Mouse (Mus musculus) kidney, embryonic 15.5 days (tissue): ENCODE data around the gene Bcan. TPM values are rescaled to one million over a fixed set of nuclear protein-coding genes. Genes with fewer than 3 reads are reported as not detected.
A peak's percentile ranks its signal among the peaks of the same experiment; 100 is the strongest.

Experiments used
- ATAC-seq: fragments of 200-750 bp; cut with Nextera tagmentation; replicated peaks from 2 replicates; pipeline ENCODE4 v1.8.0; 2017; ENCODE audit warnings: moderate TSS enrichment; ENCODE audit not compliant: low FRiP score
- H3K27ac ChIP-seq: fragments of 300-500 bp; sonication (generic); 2 replicates; pipeline ENCODE4 v1.5.1; 2015; ENCODE audit warnings: mild to moderate bottlenecking, inconsistent platforms
- H3K27me3 ChIP-seq: fragments of 300-500 bp; sonication (generic); 2 replicates; pipeline ENCODE4 v1.6.1; 2015; ENCODE audit warnings: inconsistent platforms
- H3K36me3 ChIP-seq: fragments of 300-500 bp; sonication (generic); 2 replicates; pipeline ENCODE4 v1.6.1; 2015; ENCODE audit warnings: inconsistent platforms
- H3K4me1 ChIP-seq: fragments of 300-500 bp; sonication (generic); 2 replicates; pipeline ENCODE4 v1.6.1; 2015; ENCODE audit warnings: inconsistent platforms
- H3K4me2 ChIP-seq: fragments of 300-500 bp; sonication (generic); 2 replicates; pipeline ENCODE4 v1.6.1; 2015; ENCODE audit warnings: moderate library complexity, mild to moderate bottlenecking, inconsistent platforms
- H3K4me3 ChIP-seq: fragments of 300-500 bp; sonication (generic); replicated peaks from 2 replicates; pipeline ENCODE4 v1.5.1; 2015; ENCODE audit warnings: mild to moderate bottlenecking, inconsistent platforms
- H3K9ac ChIP-seq: fragments of 300-500 bp; sonication (generic); 2 replicates; pipeline ENCODE4 v1.6.1; 2015; ENCODE audit warnings: mild to moderate bottlenecking, inconsistent platforms
- H3K9me3 ChIP-seq: fragments of 300-500 bp; sonication (generic); replicated peaks from 2 replicates; pipeline ENCODE4 v1.6.1; 2016; ENCODE audit warnings: inconsistent platforms
- WGBS: fragments of 180-500 bp; shearing (Covaris S2); methylation state at CpG from one replicate; pipeline ENCODE4 v1.1.7; 2015; ENCODE audit warnings: mixed read lengths; 5-methylcytosine and 5-hydroxymethylcytosine counted together
- polyA plus RNA-seq: library from polyadenylated mRNA; unstranded; fragments of >200 nt; fragmentation: Nextera tagmentation; extraction: Ambion mirVana; gene quantifications from 2 replicates; pipeline ENCODE4 v1.2.1, GENCODE M21; 2015

Bcan gene
- polyA plus RNA-seq, 1 experiment from 2014 or later, result 0.17 TPM

- H3K27me3 ChIP-seq, result no peaks in the 10 kb centered on the region
- H3K36me3 ChIP-seq, result peaks cover 26% of the 10 kb centered on the region
- 42% methylated on average over 5 of the region's 5 CpGs for WGBS
- H3K4me3 ChIP-seq, result no peak overlapping the region
- H3K9me3 ChIP-seq, result no peaks in the 10 kb centered on the region
- H3K27ac ChIP-seq, result peak overlapping the region; percentile 95
- no peak for ATAC-seq
- no peak overlapping the region for H3K4me2 ChIP-seq
- H3K9ac ChIP-seq, result no peak overlapping the region
- H3K4me1 ChIP-seq, result peaks cover 79% of the 10 kb centered on the region
Measured at GRCm38 (mm10) chr3:87980728-87981127, 19.3 kb downstream of the Bcan start.

- WGBS, result 41% methylated on average over 3 of the region's 3 CpGs
- Histone ChIP-seq H3K27ac (peak overlapping the region; percentile 95), H3K9ac (no peak overlapping the region), H3K4me1 (peaks cover 73% of the 10 kb centered on the region), H3K4me3 (no peak overlapping the region), H3K9me3 (no peaks in the 10 kb centered on the region), H3K4me2 (no peak overlapping the region), H3K27me3 (no peaks in the 10 kb centered on the region), H3K36me3 (peaks cover 33% of the 10 kb centered on the region)
- ATAC-seq, result no peak
Measured at GRCm38 (mm10) chr3:87980085-87980484, 19.9 kb downstream of the Bcan start.

GRCm38 (mm10) chr3:87979493-87979892 lies 20.5 kb downstream of the Bcan start:
- no peak overlapping the region for H3K9ac ChIP-seq
- H3K36me3 ChIP-seq, result peaks cover 38% of the 10 kb centered on the region
- 87% methylated on average over 5 of the region's 5 CpGs for WGBS
- H3K4me1 ChIP-seq, result peaks cover 71% of the 10 kb centered on the region
- no peak overlapping the region for H3K4me2 ChIP-seq
- no peak overlapping the region for H3K27ac ChIP-seq
- H3K4me3 ChIP-seq, result no peak overlapping the region
- no peaks in the 10 kb centered on the region for H3K9me3 ChIP-seq
- no peaks in the 10 kb centered on the region for H3K27me3 ChIP-seq
- no peak for ATAC-seq

- Histone ChIP-seq H3K9me3 (no peaks in the 10 kb centered on the region), H3K9ac (peak overlapping the region; percentile 78; the same call in 1 of the 2 replicates), H3K27ac (0 out of 2 replicates have a peak overlapping the region, but pooled peaks have one; percentile 8), H3K36me3 (peaks cover 38% of the 10 kb centered on the region), H3K4me3 (peak overlapping the region; percentile 64), H3K27me3 (no peaks in the 10 kb centered on the region), H3K4me1 (peaks cover 66% of the 10 kb centered on the region), H3K4me2 (peak overlapping the region; percentile 97)
- 27% methylated on average over 12 of the region's 12 CpGs for WGBS
- ATAC-seq, result no peak
Measured at GRCm38 (mm10) chr3:87974381-87974987, 25.5 kb downstream of the Bcan start.

GRCm38 (mm10) chr3:87973593-87974380 lies 26.2 kb downstream of the Bcan start:
- peak overlapping the region; percentile 78; the same call in 1 of the 2 replicates for H3K9ac ChIP-seq
- H3K4me2 ChIP-seq, result peak overlapping the region; percentile 97
- peaks cover 59% of the 10 kb centered on the region for H3K4me1 ChIP-seq
- 38% methylated on average over 14 of the region's 14 CpGs for WGBS
- H3K4me3 ChIP-seq, result peak overlapping the region; percentile 64
- H3K27me3 ChIP-seq, result no peaks in the 10 kb centered on the region
- H3K27ac ChIP-seq, result peak overlapping the region; percentile 24
- ATAC-seq, result no peak
- peaks cover 38% of the 10 kb centered on the region for H3K36me3 ChIP-seq
- H3K9me3 ChIP-seq, result no peaks in the 10 kb centered on the region

- Histone ChIP-seq H3K4me2 (peak overlapping the region; percentile 97), H3K36me3 (peaks cover 32% of the 10 kb centered on the region), H3K27me3 (no peaks in the 10 kb centered on the region), H3K27ac (peak overlapping the region; percentile 88; the same call in 1 of the 2 replicates), H3K4me1 (peaks cover 50% of the 10 kb centered on the region), H3K4me3 (peak overlapping the region; percentile 64), H3K9ac (peak overlapping the region; percentile 78), H3K9me3 (no peaks in the 10 kb centered on the region)
- ATAC-seq, result peak; percentile 44; the same call in 1 of the 2 replicates
- WGBS, result 19% methylated on average over 5 of the region's 5 CpGs
Measured at GRCm38 (mm10) chr3:87972776-87973175, 27.3 kb downstream of the Bcan start.

GRCm38 (mm10) chr3:87972203-87972664 lies 27.8 kb downstream of the Bcan start:
- Histone ChIP-seq H3K27ac (peak overlapping the region; percentile 88), H3K4me1 (peaks cover 50% of the 10 kb centered on the region), H3K27me3 (no peaks in the 10 kb centered on the region), H3K4me3 (peak overlapping the region; percentile 64), H3K36me3 (peaks cover 27% of the 10 kb centered on the region), H3K4me2 (peak overlapping the region; percentile 97), H3K9ac (peak overlapping the region; percentile 78), H3K9me3 (no peaks in the 10 kb centered on the region)
- 7% methylated on average over 8 of the region's 8 CpGs for WGBS
- ATAC-seq, result 0 out of 2 replicates have a peak, but pooled peaks have one; percentile 6

GRCm38 (mm10) chr3:87971489-87972202 lies 28.4 kb downstream of the Bcan start:
- peaks cover 21% of the 10 kb centered on the region for H3K36me3 ChIP-seq
- peak overlapping the region; percentile 64 for H3K4me3 ChIP-seq
- no peaks in the 10 kb centered on the region for H3K27me3 ChIP-seq
- under 1% methylated on average over 60 of the region's 60 CpGs for WGBS
- H3K4me2 ChIP-seq, result peak overlapping the region; percentile 97
- peak; percentile 27 for ATAC-seq
- peak overlapping the region; percentile 78 for H3K9ac ChIP-seq
- peak overlapping the region; percentile 88 for H3K27ac ChIP-seq
- H3K4me1 ChIP-seq, result peaks cover 50% of the 10 kb centered on the region
- H3K9me3 ChIP-seq, result no peaks in the 10 kb centered on the region

- Histone ChIP-seq H3K4me1 (peaks cover 50% of the 10 kb centered on the region), H3K4me3 (peak within 1 kb of the TSS; percentile 64), H3K27me3 (no peaks in the 10 kb centered on the region), H3K9ac (peak within 1 kb of the TSS; percentile 78), H3K27ac (peak within 1 kb of the TSS; percentile 88), H3K4me2 (peak within 1 kb of the TSS; percentile 97), H3K36me3 (peaks cover 15% of the 10 kb centered on the region), H3K9me3 (no peaks in the 10 kb centered on the region)
- peak; percentile 72 for ATAC-seq
- under 1% methylated on average over 44 of the region's 44 CpGs for WGBS
Measured at GRCm38 (mm10) chr3:87970939-87971488, 29.0 kb downstream of the Bcan start, which contains the start of gene Nes. Gene Nes (plus strand): TSS chr3:87971078.

- 0 out of 2 replicates have a peak, but pooled peaks have one; percentile 4 for ATAC-seq
- Histone ChIP-seq H3K27me3 (no peaks in the 10 kb centered on the region), H3K9me3 (no peaks in the 10 kb centered on the region), H3K27ac (peak overlapping the region; percentile 88), H3K9ac (peak overlapping the region; percentile 78), H3K36me3 (peaks cover 8% of the 10 kb centered on the region), H3K4me2 (peak overlapping the region; percentile 97), H3K4me3 (peak overlapping the region; percentile 64), H3K4me1 (peaks cover 50% of the 10 kb centered on the region)
- under 1% methylated on average over 21 of the region's 21 CpGs for WGBS
Measured at GRCm38 (mm10) chr3:87970184-87970938, 29.7 kb downstream of the Bcan start.
